Mouse (Mus musculus) kidney, embryonic 15.5 days (tissue): ENCODE measurements around the gene Tmem116. TPM values are rescaled to one million over a fixed set of nuclear protein-coding genes. Genes with fewer than 3 reads are reported as not detected.
"Not testable (repeated sequence)": the region's sequence is repeated elsewhere in the genome, so short reads cannot be mapped to it uniquely, and the experiment has no call there.

Source experiments
- ATAC-seq: fragments of 200-750 bp; cut with Nextera tagmentation; replicated peaks from 2 replicates; pipeline ENCODE4 v1.8.0; 2017; ENCODE audit warnings: moderate TSS enrichment; ENCODE audit not compliant: low FRiP score
- H3K27ac ChIP-seq: fragments of 300-500 bp; sonication (generic); 2 replicates; pipeline ENCODE4 v1.5.1; 2015; ENCODE audit warnings: mild to moderate bottlenecking, inconsistent platforms
- H3K27me3 ChIP-seq: fragments of 300-500 bp; sonication (generic); 2 replicates; pipeline ENCODE4 v1.6.1; 2015; ENCODE audit warnings: inconsistent platforms
- H3K36me3 ChIP-seq: fragments of 300-500 bp; sonication (generic); 2 replicates; pipeline ENCODE4 v1.6.1; 2015; ENCODE audit warnings: inconsistent platforms
- H3K4me1 ChIP-seq: fragments of 300-500 bp; sonication (generic); 2 replicates; pipeline ENCODE4 v1.6.1; 2015; ENCODE audit warnings: inconsistent platforms
- H3K4me2 ChIP-seq: fragments of 300-500 bp; sonication (generic); 2 replicates; pipeline ENCODE4 v1.6.1; 2015; ENCODE audit warnings: moderate library complexity, mild to moderate bottlenecking, inconsistent platforms
- H3K4me3 ChIP-seq: fragments of 300-500 bp; sonication (generic); replicated peaks from 2 replicates; pipeline ENCODE4 v1.5.1; 2015; ENCODE audit warnings: mild to moderate bottlenecking, inconsistent platforms
- H3K9ac ChIP-seq: fragments of 300-500 bp; sonication (generic); 2 replicates; pipeline ENCODE4 v1.6.1; 2015; ENCODE audit warnings: mild to moderate bottlenecking, inconsistent platforms
- H3K9me3 ChIP-seq: fragments of 300-500 bp; sonication (generic); replicated peaks from 2 replicates; pipeline ENCODE4 v1.6.1; 2016; ENCODE audit warnings: inconsistent platforms
- WGBS: fragments of 180-500 bp; shearing (Covaris S2); methylation state at CpG from one replicate; pipeline ENCODE4 v1.1.7; 2015; ENCODE audit warnings: mixed read lengths; 5-methylcytosine and 5-hydroxymethylcytosine counted together
- polyA plus RNA-seq: library from polyadenylated mRNA; unstranded; fragments of >200 nt; fragmentation: Nextera tagmentation; extraction: Ambion mirVana; gene quantifications from 2 replicates; pipeline ENCODE4 v1.2.1, GENCODE M21; 2015

The Tmem116 gene
- polyA plus RNA-seq, 1 experiment from 2014 or later: 6.7 TPM

DNA sequence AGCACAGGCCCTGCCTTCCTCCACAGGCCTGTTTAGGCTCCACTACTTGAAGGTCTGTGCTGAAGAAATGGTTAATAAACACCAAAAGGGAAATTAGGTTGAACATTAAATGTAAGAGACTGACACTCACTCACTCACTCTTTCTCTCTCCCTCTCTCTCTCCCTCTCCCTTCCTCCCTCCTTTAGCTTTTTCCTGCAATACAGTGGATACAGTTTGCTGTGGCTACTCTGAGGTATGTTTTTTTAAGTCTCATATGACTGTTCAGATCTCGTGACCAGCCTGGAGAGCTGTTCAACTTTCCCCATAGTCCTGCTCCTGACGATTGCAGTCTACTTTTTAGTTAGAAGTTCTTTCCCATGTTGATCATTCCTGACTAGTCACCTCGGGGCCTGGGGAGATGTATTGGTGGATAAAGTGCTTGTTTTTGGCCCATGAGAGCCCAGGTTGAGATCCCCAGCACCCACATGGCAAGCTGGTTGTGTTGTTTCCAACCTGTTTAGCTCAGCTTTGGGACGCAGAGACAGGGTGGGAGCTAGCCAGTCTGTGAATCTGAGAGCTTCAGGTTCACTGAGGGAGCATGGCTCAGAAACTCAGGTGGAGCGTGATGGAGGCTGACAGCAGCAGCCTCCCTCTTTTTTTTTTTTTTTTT lies 12.0 kb downstream of the Tmem116 start:
- Histone ChIP-seq H3K4me3 (no peak overlapping the region), H3K27me3 (no peaks in the 10 kb centered on the region), H3K9me3 (no peaks in the 10 kb centered on the region), H3K4me2 (0 out of 2 replicates have a peak overlapping the region, but pooled peaks have one; percentile 4), H3K9ac (no peak overlapping the region), H3K36me3 (no peaks in the 10 kb centered on the region), H3K4me1 (peaks cover 6% of the 10 kb centered on the region; the same call in 1 of the 2 replicates), H3K27ac (peak overlapping the region; percentile 68)
- 56% methylated on average over 5 of the region's 5 CpGs for WGBS
- ATAC-seq: no peak

DNA sequence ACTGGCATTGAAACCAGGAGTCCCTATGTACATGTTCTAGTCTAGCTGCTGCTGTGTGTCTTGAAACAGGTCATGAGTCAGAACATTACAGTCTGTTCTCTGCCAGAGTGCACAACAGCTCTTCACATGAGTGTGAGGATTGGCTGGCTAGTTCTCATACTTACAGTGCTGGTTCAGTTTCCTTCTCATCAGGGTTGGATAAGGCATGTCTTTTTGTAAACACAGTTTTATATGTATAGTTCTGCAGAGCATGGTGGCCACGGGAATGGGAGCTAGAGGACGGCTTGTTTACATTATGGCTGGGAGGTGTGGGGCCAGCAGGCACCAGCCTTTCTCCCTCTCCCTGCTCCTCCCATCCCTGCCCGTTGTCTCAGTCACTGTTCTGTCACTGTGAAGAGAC lies 17.9 kb downstream of the Tmem116 start:
- no peaks in the 10 kb centered on the region for H3K27me3 ChIP-seq
- no peaks in the 10 kb centered on the region for H3K9me3 ChIP-seq
- no peak overlapping the region for H3K4me2 ChIP-seq
- H3K27ac ChIP-seq: no peak overlapping the region
- H3K4me3 ChIP-seq: no peak overlapping the region
- no peak overlapping the region for H3K9ac ChIP-seq
- no peak for ATAC-seq
- WGBS: 18% methylated on average over 3 of the region's 3 CpGs
- H3K36me3 ChIP-seq: no peaks in the 10 kb centered on the region
- no peaks in the 10 kb centered on the region for H3K4me1 ChIP-seq

DNA sequence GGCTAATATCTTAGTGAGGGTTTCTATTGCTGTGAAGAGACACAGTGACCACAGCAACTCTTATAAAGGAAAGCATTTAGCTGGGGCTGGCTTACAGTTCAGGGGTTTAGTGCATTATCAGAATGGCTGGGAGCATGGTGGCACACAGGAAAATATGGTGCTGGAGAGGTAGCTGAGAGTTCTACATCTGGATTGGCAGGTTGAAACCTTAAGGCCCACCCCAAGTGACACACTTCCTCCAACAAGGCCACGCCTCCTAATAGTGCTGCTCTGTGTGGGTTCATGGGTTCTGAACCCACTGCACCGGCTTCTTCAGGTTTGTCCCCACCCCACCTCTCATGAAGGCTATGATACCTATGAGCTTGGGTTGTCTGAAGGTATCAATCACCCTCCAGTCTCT lies 20.7 kb downstream of the Tmem116 start:
- Histone ChIP-seq H3K27me3 (no peaks in the 10 kb centered on the region), H3K27ac (no peak overlapping the region), H3K9ac (no peak overlapping the region), H3K4me1 (no peaks in the 10 kb centered on the region), H3K4me2 (no peak overlapping the region), H3K4me3 (no peak overlapping the region), H3K36me3 (no peaks in the 10 kb centered on the region), H3K9me3 (no peaks in the 10 kb centered on the region)
- ATAC-seq: no peak
- WGBS: 87% methylated on average over 2 of the region's 2 CpGs

DNA sequence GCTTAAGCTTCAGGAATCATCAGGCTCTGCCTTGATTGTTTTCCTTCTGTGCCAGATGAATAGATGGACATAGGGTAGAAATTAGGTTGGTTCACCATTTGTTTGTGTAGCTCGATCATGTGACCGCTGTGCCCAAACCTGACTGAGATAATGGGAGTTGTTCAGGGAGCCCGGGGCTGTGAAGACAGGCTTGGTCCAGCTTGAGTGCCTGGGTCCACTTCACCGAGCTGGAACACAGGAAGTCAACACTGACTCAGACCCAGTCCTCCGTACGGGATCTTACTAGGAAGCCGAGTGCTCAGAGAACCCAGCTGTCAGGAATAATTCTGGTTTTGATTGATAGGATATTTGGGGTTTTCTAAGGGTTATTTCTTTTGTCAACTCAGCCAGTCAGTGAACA lies 22.9 kb downstream of the Tmem116 start:
- no peaks in the 10 kb centered on the region for H3K36me3 ChIP-seq
- no peaks in the 10 kb centered on the region for H3K9me3 ChIP-seq
- H3K4me3 ChIP-seq: no peak overlapping the region
- no peaks in the 10 kb centered on the region for H3K27me3 ChIP-seq
- no peak for ATAC-seq
- H3K9ac ChIP-seq: no peak overlapping the region
- no peaks in the 10 kb centered on the region for H3K4me1 ChIP-seq
- H3K4me2 ChIP-seq: no peak overlapping the region
- H3K27ac ChIP-seq: peak overlapping the region; percentile 16
- WGBS: 66% methylated on average over 7 of the region's 7 CpGs

DNA sequence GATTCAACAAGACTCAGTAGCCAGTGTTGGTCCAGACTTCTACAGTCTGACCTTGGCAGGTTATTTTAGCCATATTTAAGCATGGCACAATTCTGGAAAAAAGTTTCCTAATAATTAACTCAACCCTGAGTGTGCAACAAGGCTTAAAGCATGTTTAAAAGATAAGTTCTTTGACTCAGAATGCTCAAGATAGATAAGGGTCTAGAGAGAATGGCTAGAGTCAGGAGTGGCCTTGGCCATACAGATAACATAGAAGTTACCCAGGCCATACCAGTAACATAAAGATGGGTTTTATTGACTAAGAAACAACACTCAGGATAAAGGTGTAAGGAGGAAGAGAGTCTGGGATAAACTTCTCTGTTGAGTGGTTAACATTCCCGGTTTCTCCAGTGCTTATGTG lies 24.3 kb downstream of the Tmem116 start:
- H3K4me2 ChIP-seq: no peak overlapping the region
- ATAC-seq: no peak
- no peaks in the 10 kb centered on the region for H3K9me3 ChIP-seq
- H3K27ac ChIP-seq: no peak overlapping the region
- H3K4me1 ChIP-seq: no peaks in the 10 kb centered on the region
- WGBS: 80% methylated on average over 1 of the region's 1 CpGs
- H3K4me3 ChIP-seq: no peak overlapping the region
- H3K9ac ChIP-seq: no peak overlapping the region
- no peaks in the 10 kb centered on the region for H3K27me3 ChIP-seq
- no peaks in the 10 kb centered on the region for H3K36me3 ChIP-seq

DNA sequence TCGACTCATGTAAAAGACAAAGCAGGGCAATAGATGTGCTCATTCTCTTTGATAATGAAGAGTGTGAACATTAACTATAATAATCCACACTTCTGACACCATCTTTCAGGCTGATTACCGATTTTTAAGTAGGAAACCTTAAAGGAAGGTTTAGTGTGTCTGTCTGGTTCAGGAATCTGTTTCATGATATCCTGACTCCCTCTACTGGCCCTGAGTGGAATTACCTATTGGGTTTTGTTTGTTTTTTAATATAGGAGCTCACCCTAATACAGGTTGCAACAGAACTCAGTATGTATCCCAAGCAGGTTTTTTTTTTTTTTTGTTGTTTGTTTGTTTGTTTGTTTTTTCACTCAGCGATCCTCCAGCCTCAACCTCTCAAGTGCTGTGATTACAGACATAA lies 26.0 kb downstream of the Tmem116 start:
- WGBS: 37% methylated on average over 3 of the region's 3 CpGs

DNA sequence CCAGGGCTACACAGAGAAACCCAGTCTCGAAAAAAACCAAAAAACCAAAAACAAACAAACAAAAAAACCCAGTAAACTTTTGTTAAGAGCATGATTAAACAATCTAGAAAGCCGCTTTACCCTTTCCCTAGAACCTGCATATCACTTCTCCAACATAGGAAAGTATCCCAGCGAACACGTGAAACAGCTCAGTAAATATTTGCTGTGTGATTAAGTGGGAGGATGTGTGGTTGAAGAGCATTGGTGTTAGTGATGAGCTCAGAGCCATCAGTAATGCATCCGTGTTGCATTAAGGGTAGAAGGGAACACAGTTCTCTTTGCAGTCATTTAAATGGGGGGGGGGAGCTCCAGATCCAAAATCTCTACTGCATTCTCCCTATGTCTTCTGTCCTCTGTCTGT lies 33.1 kb downstream of the Tmem116 start:
- Histone ChIP-seq H3K4me1 (no peaks in the 10 kb centered on the region), H3K27ac (no peak overlapping the region), H3K9me3 (no peaks in the 10 kb centered on the region), H3K36me3 (no peaks in the 10 kb centered on the region), H3K4me2 (no peak overlapping the region), H3K27me3 (no peaks in the 10 kb centered on the region), H3K4me3 (no peak overlapping the region), H3K9ac (no peak overlapping the region)
- no peak for ATAC-seq
- WGBS: 81% methylated on average over 5 of the region's 5 CpGs

More for the DNA sequence above, 26.0 kb downstream of the Tmem116 start:
- Histone ChIP-seq H3K9ac (no peak overlapping the region), H3K27ac (no peak overlapping the region), H3K36me3 (no peaks in the 10 kb centered on the region), H3K4me3 (no peak overlapping the region), H3K4me2 (no peak overlapping the region), H3K27me3 (no peaks in the 10 kb centered on the region), H3K4me1 (no peaks in the 10 kb centered on the region), H3K9me3 (no peaks in the 10 kb centered on the region)
- ATAC-seq: no peak

DNA sequence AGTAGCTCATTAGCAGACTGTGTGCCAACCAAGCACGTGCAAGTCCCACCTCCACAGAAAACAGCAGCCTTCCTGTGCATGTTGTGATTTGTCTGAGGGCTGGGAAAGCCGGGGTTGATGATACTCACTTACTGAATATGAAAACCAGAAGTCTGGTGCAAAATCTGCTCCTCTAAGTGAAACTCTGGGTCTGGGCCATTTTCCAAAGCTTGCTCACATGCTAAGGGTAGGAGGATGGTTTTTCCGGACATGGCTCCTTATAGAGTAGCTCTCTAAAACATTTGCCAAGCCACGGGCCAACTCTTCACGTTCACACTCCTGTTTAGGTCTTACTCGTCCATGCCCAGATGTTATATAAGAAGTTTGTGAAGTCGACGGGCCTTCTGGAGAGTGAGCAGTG lies 41.6 kb downstream of the Tmem116 start:
- no peaks in the 10 kb centered on the region for H3K9me3 ChIP-seq
- H3K4me3 ChIP-seq: no peak overlapping the region
- no peak overlapping the region for H3K9ac ChIP-seq
- H3K27me3 ChIP-seq: no peaks in the 10 kb centered on the region
- ATAC-seq: no peak
- no peaks in the 10 kb centered on the region for H3K36me3 ChIP-seq
- H3K4me1 ChIP-seq: no peaks in the 10 kb centered on the region
- no peak overlapping the region for H3K27ac ChIP-seq
- WGBS: 73% methylated on average over 8 of the region's 8 CpGs
- H3K4me2 ChIP-seq: no peak overlapping the region

DNA sequence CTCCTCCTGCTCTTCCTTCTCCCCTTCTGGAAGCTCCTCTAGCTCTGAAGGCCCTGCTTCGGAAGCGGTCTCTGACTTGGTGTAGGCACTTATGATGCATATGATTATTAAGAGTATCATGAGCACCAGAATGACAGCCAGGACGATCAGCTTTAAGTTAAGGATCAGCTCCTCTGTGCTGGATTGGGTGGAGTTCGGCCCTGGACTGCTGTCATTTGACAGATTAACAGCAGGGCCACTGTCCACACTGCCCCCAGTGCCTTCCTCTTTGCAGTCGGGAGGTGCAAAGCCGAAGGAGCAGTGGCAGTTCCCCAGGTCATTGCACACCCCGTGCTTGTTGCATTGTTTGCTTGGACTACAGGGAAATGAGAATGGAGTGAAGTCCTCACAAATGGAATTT lies 49.0 kb downstream of the Tmem116 start:
- Histone ChIP-seq H3K27me3 (no peaks in the 10 kb centered on the region), H3K9me3 (no peaks in the 10 kb centered on the region), H3K9ac (no peak overlapping the region), H3K4me2 (no peak overlapping the region), H3K36me3 (no peaks in the 10 kb centered on the region), H3K27ac (no peak overlapping the region), H3K4me1 (no peaks in the 10 kb centered on the region), H3K4me3 (no peak overlapping the region)
- ATAC-seq: no peak
- WGBS: 57% methylated on average over 7 of the region's 7 CpGs

DNA sequence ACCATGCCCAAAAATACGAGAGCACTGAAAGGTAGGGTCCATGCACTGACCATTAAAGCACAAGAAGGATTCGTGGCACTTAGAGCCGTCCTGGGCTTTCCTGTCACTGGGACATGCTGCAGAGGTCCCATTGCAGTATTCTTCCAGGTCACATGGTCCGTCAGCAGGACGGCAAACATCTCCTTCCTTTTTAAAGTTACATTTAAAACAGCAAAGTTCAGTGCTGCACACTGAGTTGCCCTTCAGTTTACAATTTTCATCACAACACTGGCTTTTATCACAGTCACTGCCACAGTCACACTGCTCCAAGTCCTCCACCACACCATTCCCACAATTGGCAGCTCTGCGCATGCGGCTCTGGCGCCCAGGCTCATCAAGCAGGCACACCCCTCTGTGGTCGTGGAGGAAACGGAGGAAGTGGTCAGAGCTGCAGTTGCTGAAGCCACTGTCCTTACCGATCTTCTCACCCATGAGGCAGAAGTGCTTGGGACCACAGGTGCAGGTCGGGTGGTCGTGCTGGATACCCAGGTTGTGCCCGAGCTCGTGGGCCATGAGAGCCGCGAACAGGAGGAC lies 49.8 kb downstream of the Tmem116 start:
- not testable (repeated sequence) for H3K9ac ChIP-seq, H3K36me3 ChIP-seq, ATAC-seq, H3K27ac ChIP-seq, H3K4me1 ChIP-seq, H3K4me2 ChIP-seq, H3K4me3 ChIP-seq, H3K9me3 ChIP-seq, H3K27me3 ChIP-seq
- 82% methylated on average over 11 of the region's 17 CpGs for WGBS

DNA sequence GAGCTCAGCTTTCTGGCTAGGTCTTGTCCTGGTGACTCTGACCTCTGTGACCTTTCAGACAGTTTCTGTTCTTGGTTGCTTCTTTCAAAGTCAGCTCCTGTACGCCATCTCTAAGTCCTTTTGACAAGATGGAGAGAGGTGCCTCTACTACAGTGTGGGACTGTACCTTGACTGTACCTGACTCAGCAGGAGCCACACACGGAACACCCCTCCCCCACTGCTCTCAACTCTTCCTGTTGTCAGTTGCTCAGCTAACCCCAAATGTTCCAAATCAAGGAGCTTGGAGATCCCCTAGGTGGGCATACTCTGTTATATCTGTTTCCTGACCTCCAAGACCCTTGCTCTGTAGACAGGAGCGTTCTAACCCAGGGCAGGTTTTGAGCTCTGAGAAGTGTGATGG lies 51.5 kb downstream of the Tmem116 start, which contains the start of gene Adam1b:
Gene Adam1b, minus strand, starts transcription at position 205 of the 400 bp plus-strand sequence.
- Histone ChIP-seq H3K27me3 (no peaks in the 10 kb centered on the region), H3K27ac (no peak within 1 kb of the TSS), H3K4me3 (no peak within 1 kb of the TSS), H3K4me2 (no peak within 1 kb of the TSS), H3K4me1 (no peaks in the 10 kb centered on the region), H3K36me3 (no peaks in the 10 kb centered on the region), H3K9ac (no peak within 1 kb of the TSS), H3K9me3 (no peaks in the 10 kb centered on the region)
- no peak for ATAC-seq
- WGBS: 78% methylated on average over 3 of the region's 3 CpGs

DNA sequence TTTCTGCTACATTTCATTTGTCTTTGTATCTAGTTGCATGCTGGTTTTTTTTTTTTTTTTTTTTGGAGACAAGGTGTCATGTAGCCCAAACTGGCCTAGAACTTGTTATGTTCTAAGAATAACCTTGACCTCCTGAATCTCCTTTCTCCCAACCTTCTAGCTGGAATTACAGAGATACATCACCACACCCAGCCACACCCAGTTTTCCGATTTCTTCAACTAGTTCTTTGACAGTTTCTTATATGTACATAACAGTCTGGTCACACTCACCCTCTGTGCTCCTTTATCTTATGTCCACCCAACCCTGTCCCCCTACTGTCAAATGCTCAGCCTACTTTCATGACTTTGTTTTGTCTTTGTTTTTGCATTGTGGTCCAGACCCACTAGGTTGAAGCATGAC lies 55.2 kb downstream of the Tmem116 start:
- 91% methylated on average over 1 of the region's 1 CpGs for WGBS
- no peaks in the 10 kb centered on the region for H3K4me1 ChIP-seq
- ATAC-seq: no peak
- no peak overlapping the region for H3K9ac ChIP-seq
- H3K9me3 ChIP-seq: no peaks in the 10 kb centered on the region
- H3K36me3 ChIP-seq: no peaks in the 10 kb centered on the region
- H3K27me3 ChIP-seq: no peaks in the 10 kb centered on the region
- no peak overlapping the region for H3K27ac ChIP-seq
- no peak overlapping the region for H3K4me3 ChIP-seq
- H3K4me2 ChIP-seq: no peak overlapping the region

DNA sequence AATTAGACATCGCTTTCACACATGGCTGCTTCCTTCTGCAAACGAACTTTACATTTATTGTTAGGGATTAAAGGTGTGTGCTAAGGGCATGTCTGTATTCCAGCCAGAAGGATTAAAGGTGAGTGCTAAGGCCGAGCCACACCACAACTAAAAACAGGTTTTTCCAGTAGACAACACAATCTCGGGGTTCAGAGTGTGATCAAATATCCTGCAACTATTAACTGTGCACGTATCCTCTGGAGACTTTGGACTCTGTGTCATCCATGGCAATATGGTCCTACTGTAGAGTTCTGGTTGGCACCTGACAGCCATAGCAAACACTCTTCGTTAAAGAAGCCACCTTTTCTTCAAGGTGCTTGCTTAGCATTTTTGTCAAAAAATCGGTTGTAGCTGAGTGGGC lies 58.3 kb downstream of the Tmem116 start:
- H3K9me3 ChIP-seq: no peaks in the 10 kb centered on the region
- ATAC-seq: no peak
- WGBS: 83% methylated on average over 7 of the region's 7 CpGs
- no peak overlapping the region for H3K9ac ChIP-seq
- no peaks in the 10 kb centered on the region for H3K27me3 ChIP-seq
- H3K27ac ChIP-seq: no peak overlapping the region
- H3K36me3 ChIP-seq: no peaks in the 10 kb centered on the region
- no peak overlapping the region for H3K4me2 ChIP-seq
- no peak overlapping the region for H3K4me3 ChIP-seq
- H3K4me1 ChIP-seq: no peaks in the 10 kb centered on the region
